Mouse (Mus musculus): Measurements from ENCODE around the gene Tarbp2. TPM values are rescaled to one million over a fixed set of nuclear protein-coding genes. Genes with fewer than 3 reads are reported as not detected.

Gene Tarbp2
- 63.5 TPM for polyA plus RNA-seq (2017; shearing (Covaris generic))

DNA sequence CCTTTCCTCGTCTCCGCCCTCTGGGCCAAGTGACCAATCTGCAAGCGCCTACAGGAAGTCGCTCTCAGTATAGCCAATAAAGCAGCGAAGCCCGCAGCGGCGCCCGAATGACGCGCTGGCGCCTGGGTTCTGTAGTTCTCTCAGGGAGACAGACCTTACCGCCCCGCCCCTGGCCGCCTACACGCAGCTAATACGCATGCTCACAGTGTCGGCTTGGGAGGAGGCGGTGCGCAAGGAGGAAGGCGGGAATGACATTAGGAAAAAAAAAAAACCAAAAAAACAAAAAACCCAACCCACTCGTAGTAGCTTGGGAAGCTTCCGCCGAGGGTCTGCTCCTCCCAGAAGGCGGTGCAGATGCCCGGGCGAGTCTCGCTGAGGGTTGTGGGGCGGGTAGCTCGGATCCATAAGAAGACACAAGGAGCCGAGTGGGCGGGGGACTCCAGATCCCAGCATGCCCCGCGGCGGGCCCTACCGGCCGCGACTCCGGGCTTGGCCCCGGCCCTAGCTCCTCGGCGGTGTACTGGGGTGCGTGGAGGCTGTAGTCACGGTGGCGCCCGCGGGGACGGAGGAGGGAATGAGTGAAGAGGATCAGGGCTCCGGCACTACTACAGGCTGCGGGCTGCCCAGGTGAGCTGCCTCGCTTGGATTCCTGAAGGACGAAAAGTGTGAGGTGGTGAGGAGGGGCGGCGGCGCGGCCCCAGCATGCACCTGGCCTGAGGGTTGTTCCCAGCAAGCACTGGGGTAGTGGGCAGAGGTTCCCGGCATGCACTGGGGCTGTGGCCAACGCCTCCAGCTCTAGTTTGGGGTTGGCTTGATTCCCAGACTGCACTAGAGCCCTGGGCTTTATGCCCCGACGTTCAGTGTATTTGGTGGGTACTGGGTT, at the start of gene Tarbp2:
Gene Tarbp2, plus strand, starts transcription at position 217 of the 883 bp plus-strand sequence.

GRCm38 (mm10) chr15:102470183-102470604, 47.8 kb upstream of the Tarbp2 start, which contains the start of gene Pcbp2:
Gene Pcbp2 (plus strand): TSS chr15:102470539.

GRCm38 (mm10) chr15:102503447-102503846, 14.5 kb upstream of the Tarbp2 start, which contains the start of gene Gm10337:
Gene Gm10337 (plus strand): TSS chr15:102503722.

DNA sequence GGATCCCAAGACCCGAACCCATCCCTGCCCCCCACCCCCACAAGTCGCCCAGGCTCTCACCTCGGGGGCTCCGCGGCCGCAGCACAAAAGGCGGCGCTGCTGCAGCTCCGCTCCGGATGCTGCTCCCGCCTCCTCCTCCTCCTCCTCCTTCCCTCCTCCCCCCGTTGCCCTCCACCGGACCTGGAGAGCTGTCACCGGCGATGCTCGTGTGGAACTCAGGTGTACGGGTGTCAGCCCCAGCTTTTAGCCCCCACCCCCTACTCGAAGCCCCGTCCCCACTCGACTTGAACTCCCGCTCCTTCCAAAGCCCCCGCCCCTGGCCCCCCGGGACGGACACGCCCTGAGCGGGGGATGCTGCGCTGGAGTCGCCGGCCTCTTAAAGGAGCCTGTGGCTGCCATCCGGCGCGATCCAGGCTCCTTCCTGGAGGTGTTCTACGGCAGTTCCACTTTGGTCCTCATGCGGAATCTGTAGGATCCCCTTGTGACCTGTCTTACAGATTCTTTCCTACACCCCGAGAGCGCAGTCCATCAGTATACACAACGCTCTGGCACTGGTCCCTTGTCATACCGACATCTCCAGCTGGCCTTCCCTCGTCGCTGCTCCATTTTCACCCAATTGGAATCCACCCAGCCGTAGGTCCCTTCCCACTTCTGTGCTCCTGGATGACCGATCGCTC, 1.1 kb upstream of the Tarbp2 start, which contains the start of gene Map3k12:
Gene Map3k12, minus strand, starts transcription at position 337 of the 677 bp plus-strand sequence.

GRCm38 (mm10) chr15:102524892-102525485, 7.0 kb downstream of the Tarbp2 start, which contains the start of gene Npff:
Gene Npff (minus strand): TSS chr15:102524942.

Other genes with a start within 250 kb of the Tarbp2 start
- gene Gm9918, start 247.6 kb upstream of the Tarbp2 start, polyA plus RNA-seq (2017; shearing (Covaris generic)): not detected
- gene Mfsd5, start 238.7 kb upstream of the Tarbp2 start, polyA plus RNA-seq (2017; shearing (Covaris generic)): 92.2 TPM
- gene Espl1, start 221.9 kb upstream of the Tarbp2 start, polyA plus RNA-seq (2017; shearing (Covaris generic)): 2.7 TPM
- 518 TPM for gene Pfdn5, start 192.1 kb upstream of the Tarbp2 start, polyA plus RNA-seq (2017; shearing (Covaris generic))
- gene Myg1, start 186.5 kb upstream of the Tarbp2 start, polyA plus RNA-seq (2017; shearing (Covaris generic)): 105 TPM
- gene Aaas, start 167.4 kb upstream of the Tarbp2 start, polyA plus RNA-seq (2017; shearing (Covaris generic)): 57.2 TPM
- not detected for gene Sp7, start 151.0 kb upstream of the Tarbp2 start, polyA plus RNA-seq (2017; shearing (Covaris generic))
- gene Sp1, start 112.0 kb upstream of the Tarbp2 start, polyA plus RNA-seq (2017; shearing (Covaris generic)): 16.0 TPM
- gene Amhr2, start 72.8 kb upstream of the Tarbp2 start, polyA plus RNA-seq (2017; shearing (Covaris generic)): 0.78 TPM
- gene Prr13, start 59.2 kb upstream of the Tarbp2 start, polyA plus RNA-seq (2017; shearing (Covaris generic)): 713 TPM
- gene Pcbp2, start 47.7 kb upstream of the Tarbp2 start, polyA plus RNA-seq (2017; shearing (Covaris generic)): 125 TPM
- not detected for gene Gm10337, start 14.5 kb upstream of the Tarbp2 start, polyA plus RNA-seq (2017; shearing (Covaris generic))
- 11.6 TPM for gene Map3k12, start 1.1 kb upstream of the Tarbp2 start, polyA plus RNA-seq (2017; shearing (Covaris generic))
- 4.3 TPM for gene Npff, start 6.8 kb downstream of the Tarbp2 start, polyA plus RNA-seq (2017; shearing (Covaris generic))
- 4.6 TPM for gene Gm28047, start 106.9 kb downstream of the Tarbp2 start, polyA plus RNA-seq (2017; shearing (Covaris generic))
- gene Atf7, start 107.3 kb downstream of the Tarbp2 start, polyA plus RNA-seq (2017; shearing (Covaris generic)): 46.8 TPM
- gene Atp5g2, start 154.2 kb downstream of the Tarbp2 start, polyA plus RNA-seq (2017; shearing (Covaris generic)): 16.9 TPM
- gene Calcoco1, start 204.0 kb downstream of the Tarbp2 start, polyA plus RNA-seq (2017; shearing (Covaris generic)): 52.1 TPM

Measured in inflammation-experienced regulatory T-cells, adult 16 weeks (primary cell).